Mouse (Mus musculus) olfactory bulb, adult 2 months (tissue): ENCODE measurements around the gene Wrnip1.

Experiments used
- CTCF ChIP-seq: fragments of 200-500 bp; IDR thresholded peaks from 2 replicates; pipeline ENCODE4 v1.5.1; 2012; ENCODE audit warnings: low read depth, mild to moderate bottlenecking, low read length, moderate library complexity; ENCODE audit not compliant: insufficient read depth
- POLR2A ChIP-seq: fragments of 200-500 bp; IDR thresholded peaks from 2 replicates; pipeline ENCODE4 v1.6.1; 2012; ENCODE audit warnings: mild to moderate bottlenecking, low read depth, low read length, moderate library complexity; ENCODE audit not compliant: insufficient read depth

DNA sequence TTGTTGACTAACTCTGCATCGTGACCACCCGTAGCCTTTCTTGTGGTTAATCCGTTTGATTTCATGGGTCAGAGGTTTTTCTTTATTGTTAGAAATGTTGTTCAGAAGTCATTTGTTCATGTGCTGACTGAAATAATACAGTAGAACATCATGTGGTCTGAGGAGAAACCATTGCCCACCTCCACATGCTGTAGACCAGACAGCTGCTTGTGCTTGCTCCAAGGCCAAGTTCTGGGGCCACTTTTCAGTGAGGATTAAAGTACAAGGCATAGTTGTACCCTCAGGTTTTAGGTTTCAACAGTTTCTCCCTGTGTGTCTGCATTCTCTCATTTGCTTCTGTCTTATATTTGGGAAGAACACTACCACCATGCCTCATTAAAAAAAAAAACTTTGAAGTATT, 5.8 kb downstream of the Wrnip1 start:
- no peak for TF ChIP-seq CTCF
- no peak for TF ChIP-seq POLR2A
